Mouse (Mus musculus) thymus, adult 2 months (tissue): Measurements from ENCODE around the gene Slc7a7.

Source experiments
- CTCF ChIP-seq: fragments of 200-500 bp; IDR thresholded peaks from 2 replicates; pipeline ENCODE4 v1.5.1; 2012; ENCODE audit warnings: mild to moderate bottlenecking, control low read depth, low read length, moderate library complexity, borderline replicate concordance; ENCODE audit not compliant: control insufficient read depth, poor library complexity, insufficient read depth; ENCODE audit errors: extremely low read depth
- POLR2A ChIP-seq: fragments of 200-500 bp; IDR thresholded peaks from 2 replicates; pipeline ENCODE4 v1.6.1; 2012; ENCODE audit warnings: mild to moderate bottlenecking, low read length, control low read depth, moderate library complexity; ENCODE audit not compliant: control insufficient read depth, poor library complexity, insufficient read depth; ENCODE audit errors: extremely low read depth

DNA sequence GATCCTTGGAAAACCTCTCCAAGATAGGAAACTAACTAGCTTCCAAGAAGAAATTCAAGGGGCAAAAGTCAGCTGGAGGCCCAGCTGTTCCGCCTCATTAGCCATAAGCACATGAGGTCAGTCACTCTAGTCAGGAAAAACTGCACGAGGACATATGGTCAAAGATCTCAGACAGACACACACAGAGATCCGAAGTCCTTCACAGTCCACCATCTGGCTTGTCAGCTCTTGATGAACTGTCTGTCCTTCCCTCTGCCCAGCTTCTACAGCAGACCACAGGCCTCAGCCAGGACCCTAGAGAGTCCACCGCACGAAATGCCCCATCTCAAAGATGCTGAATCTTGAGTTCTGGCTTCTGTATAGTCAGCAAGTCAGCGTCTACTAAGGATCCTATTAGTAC lies 30.0 kb downstream of the Slc7a7 start:
- TF ChIP-seq CTCF = no peak
- no peak for TF ChIP-seq POLR2A
